Mouse (Mus musculus): Measurements from ENCODE around the gene Psme3.

GRCm38 (mm10) chr11:101357505-101358182, 41.6 kb downstream of the Psme3 start:
- TF ChIP-seq CTCF (IDR thresholded peaks at IDR 0.05; ENCODE audit: borderline replicate concordance, control insufficient read depth, extremely low read depth, insufficient read depth, low read length, poor library complexity) (no peak), POLR2A (IDR thresholded peaks at IDR 0.05; ENCODE audit: control insufficient read depth, extremely low read depth, insufficient read depth, low read length, poor library complexity) (no peak)
